Mouse (Mus musculus) ovary, adult 18-20 months (tissue): Measurements from ENCODE around the gene Klhl2.

Experiments
- DNase-seq: peaks from one replicate; pipeline ENCODE4 v3.0.0; 2022; ENCODE audit warnings: low spot score, mixed read lengths

The Klhl2 gene

GRCm38 (mm10) chr8:64768645-64769044 lies 81.2 kb downstream of the Klhl2 start:
- DNase-seq = no peak

GRCm38 (mm10) chr8:64767047-64767446 lies 82.8 kb downstream of the Klhl2 start:
- DNase-seq = no peak

GRCm38 (mm10) chr8:64764075-64764474 lies 85.7 kb downstream of the Klhl2 start:
- no peak for DNase-seq

- no peak for DNase-seq
Observed at GRCm38 (mm10) chr8:64762751-64763150, 87.1 kb downstream of the Klhl2 start.

- peak; percentile 48 for DNase-seq
Observed at GRCm38 (mm10) chr8:64761430-64761829, 88.4 kb downstream of the Klhl2 start.

- no peak for DNase-seq
Observed at GRCm38 (mm10) chr8:64757956-64758355, 91.9 kb downstream of the Klhl2 start.

GRCm38 (mm10) chr8:64746215-64747058 lies 103.4 kb downstream of the Klhl2 start:
- DNase-seq = no peak

- DNase-seq = no peak
Observed at GRCm38 (mm10) chr8:64740547-64741211, 109.1 kb downstream of the Klhl2 start.

GRCm38 (mm10) chr8:64738916-64739315 lies 110.9 kb downstream of the Klhl2 start:
- DNase-seq = no peak

- DNase-seq = no peak
Observed at GRCm38 (mm10) chr8:64736767-64737323, 113.0 kb downstream of the Klhl2 start.

- DNase-seq = peak; percentile 50
Observed at GRCm38 (mm10) chr8:64735161-64735560, 114.7 kb downstream of the Klhl2 start.

- peak; percentile 98 for DNase-seq
Observed at GRCm38 (mm10) chr8:64733271-64733943, 116.4 kb downstream of the Klhl2 start, which contains the start of gene Msmo1. Gene Msmo1, minus strand, starts transcription at chr8:64733792.

- DNase-seq = no peak
Observed at GRCm38 (mm10) chr8:64732596-64732995, 117.2 kb downstream of the Klhl2 start.

GRCm38 (mm10) chr8:64728156-64728555 lies 121.7 kb downstream of the Klhl2 start:
- DNase-seq = no peak

GRCm38 (mm10) chr8:64726190-64726695 lies 123.6 kb downstream of the Klhl2 start:
- DNase-seq = no peak

GRCm38 (mm10) chr8:64723206-64723605 lies 126.6 kb downstream of the Klhl2 start:
- DNase-seq = no peak

GRCm38 (mm10) chr8:64717868-64718267 lies 131.9 kb downstream of the Klhl2 start:
- no peak for DNase-seq

GRCm38 (mm10) chr8:64712499-64712898 lies 137.3 kb downstream of the Klhl2 start:
- DNase-seq = no peak

GRCm38 (mm10) chr8:64711544-64711943 lies 138.3 kb downstream of the Klhl2 start:
- DNase-seq = no peak

GRCm38 (mm10) chr8:64707481-64707880 lies 142.3 kb downstream of the Klhl2 start:
- no peak for DNase-seq

- no peak for DNase-seq
Observed at GRCm38 (mm10) chr8:64703191-64703590, 146.6 kb downstream of the Klhl2 start.

GRCm38 (mm10) chr8:64692651-64693201 lies 157.1 kb downstream of the Klhl2 start, which contains the start of gene Cpe:
Gene Cpe, minus strand, starts transcription at chr8:64693054.
- DNase-seq = peak; percentile 82
